Mouse (Mus musculus) forebrain, embryonic 11.5 days (tissue): Measurements from ENCODE around the gene Nans. TPM values are rescaled to one million over a fixed set of nuclear protein-coding genes. Genes with fewer than 3 reads are reported as not detected.

Experiments used
- ATAC-seq: fragments of 200-750 bp; cut with Nextera tagmentation; replicated peaks from 2 replicates; pipeline ENCODE4 v1.8.0; 2017; ENCODE audit warnings: moderate TSS enrichment; ENCODE audit not compliant: low FRiP score
- DNase-seq: peaks from one replicate; pipeline ENCODE4 v3.0.0-alpha.2; 2017; ENCODE audit warnings: low spot score
- H3K27ac ChIP-seq: fragments of 300-500 bp; sonication (generic); 2 replicates; pipeline ENCODE4 v1.5.1; 2014; ENCODE audit warnings: low read depth, low read length
- H3K27me3 ChIP-seq: fragments of 300-500 bp; sonication (generic); 2 replicates; pipeline ENCODE4 v1.6.1; 2014; ENCODE audit warnings: mild to moderate bottlenecking, low read length, mixed read lengths; ENCODE audit not compliant: control insufficient read depth, insufficient read depth
- H3K36me3 ChIP-seq: fragments of 300-500 bp; sonication (generic); 2 replicates; pipeline ENCODE4 v1.6.1; 2014; ENCODE audit warnings: mild to moderate bottlenecking, low read length, moderate library complexity, mixed read lengths; ENCODE audit not compliant: control insufficient read depth, insufficient read depth
- H3K4me1 ChIP-seq: fragments of 300-500 bp; sonication (generic); replicated peaks from 2 replicates; pipeline ENCODE4 v1.6.1; 2014; ENCODE audit warnings: low read length, mixed read lengths; ENCODE audit not compliant: control insufficient read depth, insufficient read depth
- H3K4me2 ChIP-seq: fragments of 300-500 bp; sonication (generic); 2 replicates; pipeline ENCODE4 v1.6.1; 2014; ENCODE audit warnings: low read depth, mild to moderate bottlenecking, low read length, moderate library complexity, mixed read lengths; ENCODE audit not compliant: severe bottlenecking
- H3K4me3 ChIP-seq: fragments of 300-500 bp; sonication (generic); 2 replicates; pipeline ENCODE4 v1.5.1; 2014; ENCODE audit warnings: low read depth, low read length
- H3K9ac ChIP-seq: fragments of 300-500 bp; sonication (generic); 2 replicates; pipeline ENCODE4 v1.6.1; 2014; ENCODE audit warnings: low read length
- H3K9me3 ChIP-seq: fragments of 300-500 bp; sonication (generic); 2 replicates; pipeline ENCODE4 v1.6.1; 2016; ENCODE audit warnings: low read length, mixed read lengths; ENCODE audit not compliant: control insufficient read depth
- WGBS: fragments of 180-500 bp; shearing (Covaris S2); extraction: QIAGEN DNeasy Blood & Tissue Kit; methylation state at CpG from one replicate; pipeline ENCODE4 v1.1.7; 2014; 5-methylcytosine and 5-hydroxymethylcytosine counted together
- polyA plus RNA-seq: library from polyadenylated mRNA; unstranded; fragments of >200 nt; fragmentation: Nextera tagmentation; extraction: Ambion mirVana; gene quantifications from 2 replicates; pipeline ENCODE4 v1.2.1, GENCODE M21; 2014

Gene Nans
- polyA plus RNA-seq, 1 experiment from 2014 or later, result 70.8 TPM

- no peaks in the 10 kb centered on the region for H3K36me3 ChIP-seq
- no peak overlapping the region for H3K27ac ChIP-seq
- no peaks in the 10 kb centered on the region for H3K9me3 ChIP-seq
- peaks cover 36% of the 10 kb centered on the region for H3K27me3 ChIP-seq
- H3K4me3 ChIP-seq, result peak overlapping the region; percentile 11; the same call in 1 of the 2 replicates
- DNase-seq (peak; percentile 60), ATAC-seq (no peak)
- 11% methylated on average over 29 of the region's 29 CpGs for WGBS
- H3K4me1 ChIP-seq, result no peaks in the 10 kb centered on the region
- H3K9ac ChIP-seq, result no peak overlapping the region
- H3K4me2 ChIP-seq, result peak overlapping the region; percentile 24; the same call in 1 of the 2 replicates
Measured at GRCm38 (mm10) chr4:46533934-46534720, 45.1 kb downstream of the Nans start.

GRCm38 (mm10) chr4:46535094-46535830 lies 46.2 kb downstream of the Nans start:
- WGBS, result 7% methylated on average over 16 of the region's 16 CpGs
- H3K9ac ChIP-seq, result peak overlapping the region; percentile 39
- H3K27ac ChIP-seq, result no peak overlapping the region

GRCm38 (mm10) chr4:46535840-46536361 lies 46.9 kb downstream of the Nans start, which contains the start of gene Trim14:
Trim14 (minus strand) TSS chr4:46536141.
- H3K9me3 ChIP-seq, result no peaks in the 10 kb centered on the region
- no peaks in the 10 kb centered on the region for H3K36me3 ChIP-seq
- peak within 1 kb of the TSS; percentile 61 for H3K4me2 ChIP-seq
- peak within 1 kb of the TSS; percentile 39 for H3K9ac ChIP-seq
- peak within 1 kb of the TSS; percentile 39 for H3K4me3 ChIP-seq
- DNase-seq, result peak; percentile 65
- no peak within 1 kb of the TSS for H3K27ac ChIP-seq
- ATAC-seq, result no peak
- WGBS, result under 1% methylated on average over 43 of the region's 46 CpGs
- peaks cover 36% of the 10 kb centered on the region for H3K27me3 ChIP-seq
- H3K4me1 ChIP-seq, result no peaks in the 10 kb centered on the region

More at GRCm38 (mm10) chr4:46535094-46535830, 46.2 kb downstream of the Nans start:
- DNase-seq (no peak), ATAC-seq (no peak)
- H3K36me3 ChIP-seq, result no peaks in the 10 kb centered on the region
- no peaks in the 10 kb centered on the region for H3K4me1 ChIP-seq
- H3K4me2 ChIP-seq, result peak overlapping the region; percentile 61
- H3K9me3 ChIP-seq, result no peaks in the 10 kb centered on the region
- peaks cover 36% of the 10 kb centered on the region for H3K27me3 ChIP-seq
- H3K4me3 ChIP-seq, result peak overlapping the region; percentile 39

GRCm38 (mm10) chr4:46539167-46539566 lies 50.1 kb downstream of the Nans start:
- peaks cover 26% of the 10 kb centered on the region for H3K27me3 ChIP-seq
- no peaks in the 10 kb centered on the region for H3K9me3 ChIP-seq
- no peak overlapping the region for H3K27ac ChIP-seq
- ATAC-seq (no peak), DNase-seq (no peak)
- no peak overlapping the region for H3K4me2 ChIP-seq
- H3K4me1 ChIP-seq, result no peaks in the 10 kb centered on the region
- no peaks in the 10 kb centered on the region for H3K36me3 ChIP-seq
- H3K4me3 ChIP-seq, result no peak overlapping the region
- WGBS, result 73% methylated on average over 9 of the region's 9 CpGs
- H3K9ac ChIP-seq, result no peak overlapping the region

GRCm38 (mm10) chr4:46541707-46542106 lies 52.7 kb downstream of the Nans start:
- ATAC-seq, result no peak

GRCm38 (mm10) chr4:46543366-46544050 lies 54.5 kb downstream of the Nans start:
- ATAC-seq, result no peak
- Histone ChIP-seq H3K27me3 (no peaks in the 10 kb centered on the region), H3K27ac (no peak overlapping the region), H3K4me2 (no peak overlapping the region), H3K36me3 (no peaks in the 10 kb centered on the region), H3K9ac (no peak overlapping the region), H3K9me3 (no peaks in the 10 kb centered on the region), H3K4me1 (no peaks in the 10 kb centered on the region; the same call in 1 of the 2 replicates), H3K4me3 (no peak overlapping the region)
- no peak for DNase-seq
- WGBS, result 96% methylated on average over 13 of the region's 13 CpGs

More at GRCm38 (mm10) chr4:46541707-46542106, 52.7 kb downstream of the Nans start:
- no peak overlapping the region for H3K4me3 ChIP-seq
- H3K27ac ChIP-seq, result no peak overlapping the region
- peak; percentile 55 for DNase-seq
- WGBS, result 42% methylated on average over 8 of the region's 9 CpGs
- no peaks in the 10 kb centered on the region for H3K9me3 ChIP-seq
- no peak overlapping the region for H3K9ac ChIP-seq
- no peaks in the 10 kb centered on the region; the same call in 1 of the 2 replicates for H3K4me1 ChIP-seq
- H3K4me2 ChIP-seq, result no peak overlapping the region
- no peaks in the 10 kb centered on the region for H3K36me3 ChIP-seq
- H3K27me3 ChIP-seq, result peaks cover under 1% of the 10 kb centered on the region; the same call in 1 of the 2 replicates

- H3K4me2 ChIP-seq, result no peak overlapping the region
- no peak overlapping the region for H3K4me3 ChIP-seq
- no peaks in the 10 kb centered on the region for H3K27me3 ChIP-seq
- no peak for ATAC-seq
- no peak overlapping the region for H3K9ac ChIP-seq
- DNase-seq, result no peak
- H3K9me3 ChIP-seq, result no peaks in the 10 kb centered on the region
- no peaks in the 10 kb centered on the region for H3K36me3 ChIP-seq
- WGBS, result 45% methylated on average over 1 of the region's 1 CpGs
- no peak overlapping the region for H3K27ac ChIP-seq
- no peaks in the 10 kb centered on the region; the same call in 1 of the 2 replicates for H3K4me1 ChIP-seq
Measured at GRCm38 (mm10) chr4:46544313-46544712, 55.3 kb downstream of the Nans start.

- ATAC-seq (no peak), DNase-seq (no peak)
- H3K4me2 ChIP-seq, result no peak overlapping the region
- H3K4me3 ChIP-seq, result no peak overlapping the region
- H3K36me3 ChIP-seq, result no peaks in the 10 kb centered on the region
- no peaks in the 10 kb centered on the region for H3K9me3 ChIP-seq
- no peaks in the 10 kb centered on the region for H3K27me3 ChIP-seq
- no peak overlapping the region for H3K27ac ChIP-seq
- no peak overlapping the region for H3K9ac ChIP-seq
- H3K4me1 ChIP-seq, result no peaks in the 10 kb centered on the region; the same call in 1 of the 2 replicates
- 16% methylated on average over 9 of the region's 9 CpGs for WGBS
Measured at GRCm38 (mm10) chr4:46545498-46545897, 56.5 kb downstream of the Nans start.
